Mouse (Mus musculus) embryonic facial prominence, embryonic 15.5 days (tissue): ENCODE results near the gene Rfesd. TPM values are rescaled to one million over a fixed set of nuclear protein-coding genes. Genes with fewer than 3 reads are reported as not detected.

ENCODE experiments used
- ATAC-seq: fragments of 200-750 bp; cut with Nextera tagmentation; 2 replicates; pipeline ENCODE4 v1.8.0; 2017; ENCODE audit warnings: low read depth, moderate TSS enrichment; ENCODE audit not compliant: insufficient number of reproducible peaks, low FRiP score, low TSS enrichment
- H3K27ac ChIP-seq: fragments of 300-500 bp; sonication (generic); replicated peaks from 2 replicates; pipeline ENCODE4 v1.5.1; 2015; ENCODE audit warnings: mild to moderate bottlenecking, inconsistent platforms
- H3K27me3 ChIP-seq: fragments of 300-500 bp; sonication (generic); 2 replicates; pipeline ENCODE4 v1.6.1; 2015; ENCODE audit warnings: inconsistent platforms
- H3K36me3 ChIP-seq: fragments of 300-500 bp; sonication (generic); 2 replicates; pipeline ENCODE4 v1.6.1; 2015; ENCODE audit warnings: mild to moderate bottlenecking, inconsistent platforms
- H3K4me1 ChIP-seq: fragments of 300-500 bp; sonication (generic); 2 replicates; pipeline ENCODE4 v1.6.1; 2015; ENCODE audit warnings: inconsistent platforms
- H3K4me2 ChIP-seq: fragments of 300-500 bp; sonication (generic); replicated peaks from 2 replicates; pipeline ENCODE4 v1.6.1; 2015; ENCODE audit warnings: mild to moderate bottlenecking, inconsistent platforms
- H3K4me3 ChIP-seq: fragments of 300-500 bp; sonication (generic); replicated peaks from 2 replicates; pipeline ENCODE4 v1.5.1; 2015; ENCODE audit warnings: mild to moderate bottlenecking, inconsistent platforms
- H3K9ac ChIP-seq: fragments of 300-500 bp; sonication (generic); 2 replicates; pipeline ENCODE4 v1.6.1; 2015; ENCODE audit warnings: inconsistent platforms
- H3K9me3 ChIP-seq: fragments of 300-500 bp; sonication (generic); replicated peaks from 2 replicates; pipeline ENCODE4 v1.6.1; 2016; ENCODE audit warnings: inconsistent platforms
- WGBS: fragments of 180-500 bp; shearing (Covaris S2); methylation state at CpG from one replicate; pipeline ENCODE4 v1.1.7; 2015; 5-methylcytosine and 5-hydroxymethylcytosine counted together
- polyA plus RNA-seq: library from polyadenylated mRNA; unstranded; fragments of >200 nt; fragmentation: Nextera tagmentation; extraction: Ambion mirVana; gene quantifications from 2 replicates; pipeline ENCODE4 v1.2.1, GENCODE M21; 2015

The Rfesd gene
- polyA plus RNA-seq, 1 experiment from 2014 or later: 20.2 TPM

DNA sequence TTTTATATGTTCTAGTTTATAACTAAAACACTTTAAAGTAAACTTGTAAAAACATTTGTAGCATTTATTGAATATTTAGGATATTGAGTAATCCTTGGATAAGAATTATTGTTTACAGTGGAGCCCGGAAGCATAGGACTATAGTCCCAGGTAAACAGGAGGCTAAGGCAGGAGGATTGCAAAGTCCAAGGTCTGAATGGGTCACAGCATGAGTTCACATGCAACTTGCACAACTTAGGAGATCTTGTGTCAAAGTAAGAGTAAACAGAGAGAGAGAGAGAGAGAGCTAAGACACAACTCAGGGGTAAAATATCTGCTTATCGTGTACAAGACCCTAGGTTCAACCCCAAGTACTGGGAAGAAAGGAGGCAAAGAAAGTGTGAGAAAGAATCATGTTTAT is 41.9 kb downstream of the Rfesd start:
- Histone ChIP-seq H3K36me3 (no peaks in the 10 kb centered on the region), H3K4me2 (no peak overlapping the region), H3K9ac (no peak overlapping the region), H3K4me3 (no peak overlapping the region), H3K27me3 (no peaks in the 10 kb centered on the region), H3K27ac (no peak overlapping the region), H3K4me1 (no peaks in the 10 kb centered on the region), H3K9me3 (no peaks in the 10 kb centered on the region)
- WGBS: 68% methylated on average over 2 of the region's 2 CpGs
- ATAC-seq: no peak

GRCm38 (mm10) chr13:75976218-75976617 is 42.3 kb downstream of the Rfesd start:
- ATAC-seq: no peak
- no peak overlapping the region for H3K9ac ChIP-seq
- no peak overlapping the region for H3K27ac ChIP-seq
- no peak overlapping the region for H3K4me2 ChIP-seq
- H3K4me1 ChIP-seq: no peaks in the 10 kb centered on the region
- WGBS: 86% methylated on average over 2 of the region's 2 CpGs
- no peaks in the 10 kb centered on the region for H3K27me3 ChIP-seq
- H3K4me3 ChIP-seq: no peak overlapping the region
- H3K36me3 ChIP-seq: no peaks in the 10 kb centered on the region
- H3K9me3 ChIP-seq: no peaks in the 10 kb centered on the region

- ATAC-seq: no peak
These were observed 42.9 kb downstream of the Rfesd start for GRCm38 (mm10) chr13:75975629-75976028.

DNA sequence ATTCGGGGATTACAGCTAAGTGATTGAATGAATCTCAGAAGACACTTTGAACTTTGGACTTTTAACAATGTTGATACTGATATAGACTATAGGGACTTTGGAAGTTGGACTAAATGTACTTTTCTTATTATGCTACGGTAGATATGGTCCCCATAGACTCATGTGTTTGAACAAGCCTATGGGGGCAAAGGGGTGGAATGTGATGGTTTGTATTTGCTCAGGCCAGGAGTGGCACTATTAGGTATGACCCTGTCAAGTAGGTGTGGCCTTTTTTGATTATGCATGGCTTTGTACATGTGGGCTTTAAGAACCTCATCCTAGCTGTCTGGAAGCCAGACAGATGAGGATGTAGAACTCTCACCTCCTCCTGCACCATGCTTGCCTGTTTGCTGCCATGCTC is 44.0 kb downstream of the Rfesd start:
- no peak overlapping the region for H3K4me2 ChIP-seq
- no peak overlapping the region for H3K9ac ChIP-seq
- H3K4me3 ChIP-seq: no peak overlapping the region
- H3K36me3 ChIP-seq: no peaks in the 10 kb centered on the region
- no peak overlapping the region for H3K27ac ChIP-seq
- no peaks in the 10 kb centered on the region for H3K9me3 ChIP-seq
- no peaks in the 10 kb centered on the region for H3K4me1 ChIP-seq
- H3K27me3 ChIP-seq: no peaks in the 10 kb centered on the region
- WGBS: 86% methylated on average over 2 of the region's 2 CpGs
- no peak for ATAC-seq

More at GRCm38 (mm10) chr13:75975629-75976028, 42.9 kb downstream of the Rfesd start:
- Histone ChIP-seq H3K4me2 (no peak overlapping the region), H3K9me3 (no peaks in the 10 kb centered on the region), H3K9ac (no peak overlapping the region), H3K27me3 (no peaks in the 10 kb centered on the region), H3K36me3 (no peaks in the 10 kb centered on the region), H3K4me3 (no peak overlapping the region), H3K27ac (no peak overlapping the region), H3K4me1 (no peaks in the 10 kb centered on the region)
- 66% methylated on average over 1 of the region's 1 CpGs for WGBS

DNA sequence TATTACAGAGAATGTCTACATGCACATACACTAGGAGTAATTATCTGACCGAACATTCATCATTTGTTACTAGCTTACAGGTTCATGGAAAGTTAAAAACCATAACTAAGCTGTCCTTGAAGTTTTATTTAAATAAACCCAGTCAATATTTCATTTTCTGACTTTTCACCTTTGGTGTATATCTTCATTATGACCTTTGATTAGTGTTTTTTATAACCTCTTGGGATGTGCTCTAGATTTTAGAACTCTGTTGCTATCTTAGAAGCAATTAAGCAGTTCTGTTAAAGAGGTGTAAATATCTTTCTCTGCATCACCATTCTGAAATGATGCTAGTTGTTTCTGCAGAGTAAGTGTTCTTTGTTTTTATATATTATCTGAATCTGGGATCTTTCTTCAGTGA is 51.7 kb downstream of the Rfesd start, which contains the start of gene Spata9:
Gene Spata9, plus strand, starts transcription at position 301 of the 400 bp plus-strand sequence.
- WGBS: 76% methylated on average over 1 of the region's 1 CpGs
- Histone ChIP-seq H3K4me1 (no peaks in the 10 kb centered on the region), H3K9me3 (no peaks in the 10 kb centered on the region), H3K36me3 (no peaks in the 10 kb centered on the region), H3K27me3 (no peaks in the 10 kb centered on the region), H3K27ac (no peak within 1 kb of the TSS), H3K4me3 (no peak within 1 kb of the TSS), H3K9ac (no peak within 1 kb of the TSS), H3K4me2 (no peak within 1 kb of the TSS)
- ATAC-seq: no peak

DNA sequence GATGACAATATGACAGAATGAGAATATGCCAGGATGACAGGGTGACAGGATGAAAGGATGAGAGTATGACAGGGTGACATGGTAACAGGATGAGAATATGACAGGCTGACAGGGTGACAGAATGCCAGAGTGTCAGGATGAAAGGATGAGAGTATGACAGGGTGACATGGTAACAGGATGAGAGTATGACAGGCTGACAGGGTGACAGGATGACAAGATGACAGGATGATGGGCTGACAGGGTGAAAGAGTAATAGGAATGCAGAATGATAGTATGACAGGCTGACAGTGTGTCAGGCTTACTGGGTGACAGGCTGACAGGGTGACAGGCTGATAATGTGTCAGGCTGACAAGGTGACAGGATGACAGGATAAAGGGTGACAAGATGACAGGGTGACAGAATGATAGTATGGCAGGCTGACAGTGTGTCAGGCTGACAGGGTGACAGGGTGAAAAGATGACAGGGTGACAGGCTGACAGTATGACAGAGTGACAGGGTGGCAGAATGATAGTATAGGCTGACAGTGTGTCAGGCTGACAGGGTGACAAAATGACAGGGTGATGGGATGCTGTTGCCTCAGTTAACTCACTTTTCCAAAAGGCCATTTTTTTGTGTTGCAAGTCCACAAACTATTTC is 63.0 kb downstream of the Rfesd start:
- Histone ChIP-seq H3K9ac (no peak overlapping the region), H3K27ac (no peak overlapping the region), H3K4me3 (no peak overlapping the region), H3K27me3 (no peaks in the 10 kb centered on the region), H3K4me2 (no peak overlapping the region), H3K36me3 (no peaks in the 10 kb centered on the region), H3K9me3 (no peaks in the 10 kb centered on the region), H3K4me1 (no peaks in the 10 kb centered on the region)
- no peak for ATAC-seq

Other genes starting within 250 kb of the Rfesd start
- 66.2 and 79.2 TPM in 2 replicates for gene Glrx, start 178.9 kb downstream of the Rfesd start, polyA plus RNA-seq
- 31.1 and 32.6 TPM in 2 replicates for gene Rhobtb3, start 74.8 kb downstream of the Rfesd start, polyA plus RNA-seq
- gene Spata9, start 51.6 kb downstream of the Rfesd start, polyA plus RNA-seq: 0.36 and 0.38 TPM in 2 replicates
- not detected in 2 replicates for gene Gpr150, start 38.3 kb upstream of the Rfesd start, polyA plus RNA-seq
- 7.8 and 9.6 TPM in 2 replicates for gene Arsk, start 79.9 kb upstream of the Rfesd start, polyA plus RNA-seq
- 13.0 and 13.9 TPM in 2 replicates for gene Ttc37, start 80.0 kb upstream of the Rfesd start, polyA plus RNA-seq